Mouse (Mus musculus) forebrain, embryonic 10.5 days (tissue): ENCODE results near the gene Mb21d2. TPM values are rescaled to one million over a fixed set of nuclear protein-coding genes. Genes with fewer than 3 reads are reported as not detected.

Source experiments
- DNase-seq: peaks from one replicate; pipeline ENCODE4 v3.0.0-alpha.2; 2017; ENCODE audit warnings: low spot score; ENCODE audit errors: extremely low spot score
- H3K27ac ChIP-seq: fragments of 300-500 bp; sonication (generic); 2 replicates; pipeline ENCODE4 v1.5.1; 2016; ENCODE audit warnings: mild to moderate bottlenecking
- H3K27me3 ChIP-seq: fragments of 300-500 bp; sonication (generic); 2 replicates; pipeline ENCODE4 v1.6.1; 2016; ENCODE audit warnings: mild to moderate bottlenecking; ENCODE audit not compliant: poor library complexity, severe bottlenecking
- H3K36me3 ChIP-seq: fragments of 300-500 bp; sonication (generic); replicated peaks from 2 replicates; pipeline ENCODE4 v1.6.1; 2016; ENCODE audit warnings: mild to moderate bottlenecking, moderate library complexity
- H3K4me1 ChIP-seq: fragments of 300-500 bp; sonication (generic); 2 replicates; pipeline ENCODE4 v1.6.1; 2016
- H3K4me3 ChIP-seq: fragments of 300-500 bp; sonication (generic); 2 replicates; pipeline ENCODE4 v1.5.1; 2016; ENCODE audit warnings: mild to moderate bottlenecking, moderate library complexity
- H3K9me3 ChIP-seq: fragments of 300-500 bp; sonication (generic); 2 replicates; pipeline ENCODE4 v1.6.1; 2016; ENCODE audit warnings: mild to moderate bottlenecking, moderate library complexity
- WGBS: fragments of 180-500 bp; shearing (Covaris S2); methylation state at CpG from one replicate; pipeline ENCODE4 v1.1.7; 2016; 5-methylcytosine and 5-hydroxymethylcytosine counted together
- polyA plus RNA-seq: library from polyadenylated mRNA; unstranded; fragments of >200 nt; fragmentation: Nextera tagmentation; extraction: Ambion mirVana; gene quantifications from 2 replicates; pipeline ENCODE4 v1.2.1, GENCODE M21; 2016

Mb21d2 gene
- polyA plus RNA-seq, 1 experiment from 2014 or later = 4.5 TPM

DNA sequence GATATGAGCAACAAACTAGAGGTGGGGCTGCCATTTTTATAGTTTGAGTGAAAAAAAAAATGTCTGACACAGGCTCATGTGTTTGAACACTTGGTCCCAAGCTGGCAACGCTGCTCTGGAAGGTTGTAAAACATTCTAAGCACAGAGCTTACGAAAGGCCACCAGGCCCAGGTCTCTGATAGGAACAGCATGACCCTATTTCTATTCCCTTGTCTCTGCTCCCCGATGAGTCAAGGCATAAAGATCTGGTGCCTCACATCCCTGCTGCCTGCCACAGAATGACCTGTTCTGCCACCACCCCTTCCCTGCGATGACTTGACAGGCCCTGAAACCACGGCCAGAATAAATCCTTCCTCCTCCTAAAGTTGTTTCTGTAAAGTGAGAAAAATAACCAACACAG, 59.0 kb downstream of the Mb21d2 start:
- no peaks in the 10 kb centered on the region for H3K36me3 ChIP-seq
- H3K27me3 ChIP-seq = no peaks in the 10 kb centered on the region; the same call in 1 of the 2 replicates
- DNase-seq = no peak
- no peaks in the 10 kb centered on the region for H3K9me3 ChIP-seq
- no peak overlapping the region for H3K27ac ChIP-seq
- no peak overlapping the region for H3K4me3 ChIP-seq
- WGBS = 87% methylated on average over 5 of the region's 5 CpGs
- peaks cover 50% of the 10 kb centered on the region for H3K4me1 ChIP-seq

DNA sequence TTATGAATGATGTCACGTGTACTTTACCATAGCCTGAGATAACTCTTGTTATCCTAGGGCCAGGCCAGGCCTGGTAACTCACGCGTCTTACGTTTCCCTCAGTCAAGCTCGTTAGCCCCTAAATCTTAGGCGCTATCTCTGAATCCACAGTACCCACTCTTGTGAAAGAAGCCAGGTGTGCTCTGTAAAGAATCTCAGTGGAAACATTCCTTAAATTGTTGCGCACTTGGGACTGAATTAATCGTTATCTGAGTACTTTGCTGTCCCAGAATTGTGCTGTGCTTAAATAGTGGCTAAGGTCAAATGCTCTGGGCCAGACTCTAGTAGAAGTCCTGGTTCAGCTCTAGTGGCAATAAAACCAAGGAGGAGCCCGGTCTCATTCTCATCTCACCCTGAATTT, 60.6 kb downstream of the Mb21d2 start:
- WGBS = 65% methylated on average over 9 of the region's 9 CpGs
- 0 out of 2 replicates have a peak overlapping the region, but pooled peaks have one; percentile 13 for H3K27ac ChIP-seq

DNA sequence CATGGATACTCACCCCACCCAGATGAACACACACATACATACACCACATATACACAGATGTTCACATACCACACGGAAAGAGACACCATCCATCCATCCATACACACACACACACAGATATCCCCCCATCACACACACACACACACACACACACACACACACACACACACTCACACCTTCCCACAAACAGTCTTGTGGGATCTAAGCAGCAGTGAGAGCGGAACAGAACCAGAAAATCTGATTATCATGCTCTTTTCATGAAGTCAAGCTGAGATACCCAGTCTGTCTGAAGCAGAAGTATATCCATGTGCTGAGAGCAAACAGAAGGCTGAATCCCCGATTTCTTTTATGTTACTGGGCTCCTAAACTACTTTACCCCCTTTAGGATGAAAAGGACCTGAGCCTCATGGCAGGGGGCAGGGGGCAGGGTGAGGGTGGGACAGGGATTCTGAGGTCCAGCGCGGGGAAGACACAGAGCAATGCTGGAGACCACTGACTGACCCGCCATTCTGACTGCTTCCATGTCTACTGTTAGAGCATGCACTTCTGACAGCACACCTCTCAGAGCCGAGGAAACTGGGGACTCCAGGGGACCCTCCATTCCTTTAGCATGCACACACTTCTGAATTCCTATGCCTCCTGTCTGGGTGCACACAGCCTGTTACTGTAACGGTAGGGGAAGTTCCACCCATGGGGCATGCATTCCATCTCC, 62.7 kb downstream of the Mb21d2 start:
- H3K27me3 ChIP-seq = no peaks in the 10 kb centered on the region; the same call in 1 of the 2 replicates
- no peaks in the 10 kb centered on the region for H3K36me3 ChIP-seq
- H3K9me3 ChIP-seq = no peaks in the 10 kb centered on the region
- H3K4me3 ChIP-seq = no peak overlapping the region
- WGBS = 67% methylated on average over 8 of the region's 8 CpGs
- DNase-seq = no peak
- peaks cover 51% of the 10 kb centered on the region for H3K4me1 ChIP-seq
- no peak overlapping the region for H3K27ac ChIP-seq

More for the DNA sequence above, 60.6 kb downstream of the Mb21d2 start:
- no peak overlapping the region for H3K4me3 ChIP-seq
- no peaks in the 10 kb centered on the region for H3K9me3 ChIP-seq
- no peaks in the 10 kb centered on the region; the same call in 1 of the 2 replicates for H3K27me3 ChIP-seq
- DNase-seq = no peak
- no peaks in the 10 kb centered on the region for H3K36me3 ChIP-seq
- H3K4me1 ChIP-seq = peaks cover 50% of the 10 kb centered on the region

DNA sequence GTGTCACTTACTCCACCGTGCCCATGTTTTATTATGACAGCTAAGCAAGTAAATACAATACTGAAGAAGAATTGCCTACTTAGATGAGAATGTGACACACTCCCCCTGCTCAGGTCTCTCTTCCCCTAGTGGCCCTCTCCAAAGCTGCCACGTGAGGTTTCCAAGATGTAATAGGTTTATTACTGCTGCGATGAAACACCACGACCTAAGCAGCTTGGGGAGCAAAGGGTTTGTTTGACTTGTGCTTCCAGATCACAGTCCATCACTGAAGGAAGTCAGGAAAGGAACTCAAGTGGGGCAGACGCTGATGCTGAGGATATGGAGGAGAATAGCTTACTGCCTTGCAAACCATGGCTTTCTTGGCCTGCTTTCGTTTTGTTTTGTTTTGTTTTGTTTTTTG, 65.9 kb downstream of the Mb21d2 start:
- peaks cover 43% of the 10 kb centered on the region for H3K4me1 ChIP-seq
- no peak for DNase-seq
- 90% methylated on average over 6 of the region's 6 CpGs for WGBS

DNA sequence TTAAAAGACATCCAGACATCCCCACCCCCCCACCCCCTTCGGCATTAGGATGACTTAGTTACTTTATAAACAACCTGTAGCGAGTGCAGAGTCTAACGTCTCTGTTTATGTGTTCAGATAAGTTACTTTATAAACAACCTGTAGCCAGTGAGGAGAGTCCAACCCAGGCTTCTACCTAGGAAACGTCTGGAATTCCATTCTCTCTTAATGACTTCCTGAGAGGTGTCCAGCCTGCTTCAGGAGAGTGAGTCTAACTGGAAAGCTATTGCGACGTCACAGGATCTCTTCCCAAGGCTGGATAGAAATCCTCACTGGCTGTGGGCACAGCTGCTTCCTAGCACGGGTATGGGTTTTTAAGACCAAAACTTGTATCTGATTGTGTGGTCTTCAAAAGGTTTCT, 67.4 kb downstream of the Mb21d2 start:
- peaks cover 41% of the 10 kb centered on the region for H3K4me1 ChIP-seq
- no peaks in the 10 kb centered on the region for H3K36me3 ChIP-seq
- no peaks in the 10 kb centered on the region; the same call in 1 of the 2 replicates for H3K27me3 ChIP-seq
- H3K9me3 ChIP-seq = no peaks in the 10 kb centered on the region
- WGBS = 67% methylated on average over 7 of the region's 7 CpGs
- no peak overlapping the region for H3K4me3 ChIP-seq
- no peak overlapping the region for H3K27ac ChIP-seq
- no peak for DNase-seq

More for the DNA sequence above, 65.9 kb downstream of the Mb21d2 start:
- Histone ChIP-seq H3K4me3 (no peak overlapping the region), H3K36me3 (no peaks in the 10 kb centered on the region), H3K27ac (no peak overlapping the region), H3K9me3 (no peaks in the 10 kb centered on the region), H3K27me3 (no peaks in the 10 kb centered on the region; the same call in 1 of the 2 replicates)

DNA sequence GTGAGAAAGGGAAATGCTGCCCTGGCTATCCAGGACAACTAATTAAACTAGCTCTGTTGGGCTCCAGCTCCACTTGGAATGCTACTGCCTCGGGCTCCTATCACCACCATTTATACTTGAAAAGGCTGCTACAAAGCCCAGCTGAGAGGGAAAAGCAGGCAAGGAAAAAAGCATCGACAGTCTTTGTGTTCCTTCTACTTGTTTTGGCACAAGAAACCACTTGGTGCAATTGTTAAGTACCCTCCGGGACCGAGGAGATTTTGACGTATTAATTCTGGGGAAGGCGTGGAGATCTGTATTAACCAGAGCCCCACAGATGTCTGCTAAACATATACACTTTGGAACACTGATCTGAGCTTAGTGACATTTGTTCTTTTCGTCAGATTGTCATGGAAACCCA, 69.8 kb downstream of the Mb21d2 start:
- whole genome bisulfite sequencing = 26% methylated on average over 7 of the region's 7 CpGs
- H3K27ac ChIP-seq = no peak overlapping the region
- no peak for DNase-seq
- no peaks in the 10 kb centered on the region for H3K9me3 ChIP-seq
- peaks cover 35% of the 10 kb centered on the region for H3K4me1 ChIP-seq
- no peaks in the 10 kb centered on the region for H3K36me3 ChIP-seq
- H3K4me3 ChIP-seq = no peak overlapping the region
- no peaks in the 10 kb centered on the region; the same call in 1 of the 2 replicates for H3K27me3 ChIP-seq

DNA sequence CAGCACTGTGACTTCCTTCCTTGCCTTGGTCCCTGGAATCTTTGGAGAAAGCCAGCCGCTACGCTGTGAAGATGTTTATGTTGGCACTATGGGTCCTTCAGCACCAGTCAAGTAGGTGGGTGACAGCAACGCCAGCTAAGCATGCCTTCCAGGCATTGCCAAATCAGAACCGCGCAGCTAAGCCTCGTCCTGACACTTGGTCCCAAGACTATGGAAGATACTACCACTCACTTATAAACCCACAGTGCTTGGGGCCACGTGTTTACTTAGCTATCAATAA, 70.5 kb downstream of the Mb21d2 start:
- DNase-seq = no peak
- WGBS = 86% methylated on average over 7 of the region's 7 CpGs
- no peak overlapping the region for H3K27ac ChIP-seq
- H3K27me3 ChIP-seq = no peaks in the 10 kb centered on the region; the same call in 1 of the 2 replicates
- no peaks in the 10 kb centered on the region for H3K9me3 ChIP-seq
- peaks cover 35% of the 10 kb centered on the region for H3K4me1 ChIP-seq
- H3K36me3 ChIP-seq = no peaks in the 10 kb centered on the region
- H3K4me3 ChIP-seq = no peak overlapping the region

DNA sequence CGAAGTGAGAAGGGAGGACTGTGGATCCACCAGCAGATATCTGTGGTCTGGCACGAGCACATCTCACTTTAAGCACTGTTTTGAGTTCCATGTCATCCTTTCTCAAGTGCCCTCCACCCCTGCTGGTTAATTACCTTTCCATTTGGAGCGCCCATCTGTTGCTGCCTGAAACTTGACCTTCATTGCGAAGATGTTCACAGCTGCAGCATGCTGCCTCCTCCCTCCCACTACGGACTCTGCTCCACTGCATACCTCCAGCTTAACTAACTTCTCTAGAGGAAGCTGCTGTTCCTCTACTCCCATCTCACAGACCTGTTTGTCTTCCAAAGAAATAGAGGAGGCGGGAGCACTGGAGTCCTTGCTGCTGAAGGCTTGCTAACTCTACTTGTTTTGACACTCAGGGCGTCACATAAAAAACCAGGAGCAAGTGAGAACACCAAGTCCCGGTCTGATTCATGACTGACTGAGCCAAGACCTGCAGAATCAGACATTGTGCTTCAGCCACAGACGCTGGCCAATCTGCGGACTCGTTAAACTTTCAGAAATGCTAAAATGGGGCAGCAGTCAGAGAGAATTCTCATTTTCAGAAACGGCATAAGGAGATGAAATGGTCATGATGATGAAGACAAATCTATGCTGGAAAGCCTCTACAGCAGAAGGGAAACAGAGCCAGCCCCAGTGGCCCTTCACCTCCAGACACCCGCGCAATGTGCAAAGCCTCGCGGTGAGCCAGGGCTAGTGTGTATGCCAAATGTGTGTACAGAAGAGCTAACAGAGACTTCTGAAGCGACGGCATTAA, 71.1 kb downstream of the Mb21d2 start:
- WGBS = 89% methylated on average over 18 of the region's 18 CpGs
- H3K4me1 ChIP-seq = peaks cover 35% of the 10 kb centered on the region
- no peaks in the 10 kb centered on the region; the same call in 1 of the 2 replicates for H3K27me3 ChIP-seq
- no peak overlapping the region for H3K4me3 ChIP-seq
- H3K27ac ChIP-seq = no peak overlapping the region
- peaks cover 4% of the 10 kb centered on the region; the same call in 1 of the 2 replicates for H3K36me3 ChIP-seq
- H3K9me3 ChIP-seq = no peaks in the 10 kb centered on the region
- DNase-seq = no peak

DNA sequence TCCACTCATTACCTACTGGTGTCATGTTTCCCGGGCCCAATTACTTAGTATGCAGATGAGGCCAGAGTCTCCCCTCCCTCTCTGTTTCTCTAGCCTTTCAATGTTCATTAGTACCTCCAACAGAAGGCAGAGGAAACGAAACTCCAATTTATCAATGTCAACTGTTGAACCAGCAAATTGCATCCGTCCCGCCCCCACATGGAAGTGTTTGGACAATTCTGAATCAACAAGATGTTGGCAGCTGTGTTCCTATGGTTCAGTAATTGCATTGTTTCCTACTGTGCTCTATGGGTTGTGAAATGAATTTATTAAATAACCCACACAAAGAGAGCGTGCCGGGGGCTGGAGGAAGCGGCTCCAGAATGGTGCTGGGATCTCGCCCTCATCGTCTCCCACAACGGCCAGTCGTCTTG, 78.1 kb downstream of the Mb21d2 start:
- peaks cover 20% of the 10 kb centered on the region for H3K4me1 ChIP-seq
- H3K4me3 ChIP-seq = no peak overlapping the region
- H3K9me3 ChIP-seq = peaks cover 7% of the 10 kb centered on the region
- H3K36me3 ChIP-seq = peaks cover 10% of the 10 kb centered on the region
- H3K27me3 ChIP-seq = peaks cover 17% of the 10 kb centered on the region; the same call in 1 of the 2 replicates
- 60% methylated on average over 11 of the region's 11 CpGs for WGBS
- no peak overlapping the region for H3K27ac ChIP-seq
- DNase-seq = no peak

DNA sequence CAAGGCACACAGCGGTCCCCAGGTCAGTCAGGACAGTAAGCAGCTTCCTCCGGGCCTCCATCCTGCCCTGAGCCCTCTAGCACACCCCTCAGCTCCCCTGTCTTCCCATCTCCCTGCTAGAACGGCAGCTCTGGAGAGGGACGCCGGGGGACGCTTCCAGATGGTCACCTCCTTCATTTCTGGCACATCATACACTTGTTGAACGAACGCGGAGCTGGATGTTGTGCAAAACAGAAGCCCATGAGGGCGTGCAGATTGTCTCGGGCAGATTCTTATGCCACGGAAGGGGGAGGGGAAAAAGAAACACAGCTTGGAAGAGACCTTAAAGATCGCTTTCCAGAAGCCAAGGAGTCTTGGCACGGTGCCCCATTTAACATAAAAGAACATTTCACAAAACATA, 78.6 kb downstream of the Mb21d2 start:
- 89% methylated on average over 14 of the region's 14 CpGs for WGBS

DNA sequence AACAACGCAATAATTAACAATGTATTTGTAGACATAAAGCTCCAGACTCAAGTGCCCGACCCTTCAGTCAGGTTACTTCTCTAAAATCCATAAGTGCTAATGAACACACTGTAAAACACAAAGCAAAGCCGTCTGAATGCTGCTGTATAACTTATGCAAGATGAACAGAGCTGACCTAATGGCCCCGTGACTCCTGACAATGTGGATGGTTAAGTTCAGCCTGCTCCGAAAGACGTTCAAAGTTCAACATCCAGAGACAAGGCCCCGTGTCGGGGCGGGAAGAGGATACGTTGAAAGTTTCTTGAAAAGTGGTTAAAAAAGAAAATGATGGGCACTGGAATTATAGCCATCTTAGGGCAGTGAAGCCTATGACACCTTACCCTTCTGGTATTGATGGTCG, 83.3 kb downstream of the Mb21d2 start:
- no peak for DNase-seq
- Histone ChIP-seq H3K36me3 (peaks cover 6% of the 10 kb centered on the region), H3K4me3 (no peak overlapping the region), H3K4me1 (peaks cover 17% of the 10 kb centered on the region), H3K27me3 (peaks cover 10% of the 10 kb centered on the region; the same call in 1 of the 2 replicates), H3K9me3 (peaks cover 7% of the 10 kb centered on the region), H3K27ac (no peak overlapping the region)
- 92% methylated on average over 11 of the region's 11 CpGs for WGBS

More for the DNA sequence above, 78.6 kb downstream of the Mb21d2 start:
- peaks cover 10% of the 10 kb centered on the region for H3K36me3 ChIP-seq
- peaks cover 7% of the 10 kb centered on the region for H3K9me3 ChIP-seq
- H3K4me1 ChIP-seq = peaks cover 20% of the 10 kb centered on the region
- DNase-seq = no peak
- peaks cover 17% of the 10 kb centered on the region; the same call in 1 of the 2 replicates for H3K27me3 ChIP-seq
- no peak overlapping the region for H3K27ac ChIP-seq
- no peak overlapping the region for H3K4me3 ChIP-seq

DNA sequence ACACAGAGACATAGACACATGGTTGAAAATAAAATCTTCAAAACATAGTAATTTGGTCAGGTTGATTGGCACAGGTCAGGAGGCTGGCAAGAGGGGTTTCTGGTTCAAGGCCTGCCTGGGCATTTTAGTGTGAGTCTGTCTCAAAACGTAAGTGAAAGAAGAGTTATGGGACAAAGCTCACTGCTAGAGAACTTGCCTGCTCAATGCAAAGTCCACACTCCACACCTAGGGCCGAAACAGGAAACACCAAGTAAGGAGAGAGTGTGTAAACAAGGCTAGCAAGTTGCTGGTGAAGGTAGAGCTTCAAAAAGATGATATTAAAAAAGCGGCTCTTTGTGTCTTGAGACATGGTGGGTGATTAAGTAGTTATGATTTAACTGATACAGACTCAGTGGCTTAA, 84.1 kb downstream of the Mb21d2 start:
- H3K36me3 ChIP-seq = peaks cover 6% of the 10 kb centered on the region
- H3K9me3 ChIP-seq = peaks cover 7% of the 10 kb centered on the region
- H3K27me3 ChIP-seq = peaks cover 10% of the 10 kb centered on the region; the same call in 1 of the 2 replicates
- DNase-seq = no peak
- no peak overlapping the region for H3K27ac ChIP-seq
- H3K4me3 ChIP-seq = no peak overlapping the region
- H3K4me1 ChIP-seq = peaks cover 18% of the 10 kb centered on the region
- WGBS = 94% methylated on average over 3 of the region's 3 CpGs

DNA sequence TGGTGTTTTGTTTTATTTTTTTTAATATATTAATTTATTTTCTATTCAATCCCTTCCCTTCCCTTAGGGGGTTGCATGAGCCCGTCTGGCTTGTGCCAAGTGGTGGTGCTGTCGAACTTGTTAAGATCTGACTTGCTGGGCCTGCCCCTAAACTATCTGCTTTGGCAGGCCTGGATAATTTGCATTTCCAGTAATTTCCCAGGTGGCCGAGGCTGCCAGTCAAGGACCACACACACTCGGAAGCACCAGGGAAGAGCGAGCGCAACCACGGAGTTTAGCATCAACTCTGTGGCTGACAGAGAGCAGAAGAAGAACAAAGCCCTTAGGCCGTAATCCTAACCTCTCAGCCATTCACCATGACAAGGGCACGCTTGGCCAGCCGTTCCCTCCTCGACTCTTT, 88.4 kb downstream of the Mb21d2 start:
- WGBS = 20% methylated on average over 11 of the region's 11 CpGs
- Histone ChIP-seq H3K4me3 (no peak overlapping the region), H3K4me1 (peaks cover 18% of the 10 kb centered on the region), H3K27ac (no peak overlapping the region), H3K27me3 (peaks cover 3% of the 10 kb centered on the region; the same call in 1 of the 2 replicates), H3K36me3 (no peaks in the 10 kb centered on the region), H3K9me3 (no peaks in the 10 kb centered on the region)
- no peak for DNase-seq
